Mouse (Mus musculus): ENCODE measurements at regions not wholly inside any gene's neighbourhood (a gene's known extent, or its start where the extent isn't known, plus 50 kb on each side); places are given as distances from the start of the nearest gene placed in this dataset.

GRCm38 (mm10) chr3:65891594-65891993 lies 66.5 kb downstream of the Ccnl1 start:
- ATAC-seq (ENCODE audit: poor library complexity, severe bottlenecking): peak; percentile 93

- peak; percentile 78 for ATAC-seq (ENCODE audit: poor library complexity, severe bottlenecking)
Measured at GRCm38 (mm10) chr3:65891139-65891538, 66.9 kb downstream of the Ccnl1 start.

- no peak for ATAC-seq (ENCODE audit: poor library complexity, severe bottlenecking)
Measured at GRCm38 (mm10) chr3:65888921-65889320, 69.1 kb downstream of the Ccnl1 start.

GRCm38 (mm10) chr3:65884571-65885011 lies 73.5 kb downstream of the Ccnl1 start:
- no peak for ATAC-seq (ENCODE audit: poor library complexity, severe bottlenecking)

GRCm38 (mm10) chr3:65882123-65882522 lies 75.9 kb downstream of the Ccnl1 start:
- ATAC-seq (ENCODE audit: poor library complexity, severe bottlenecking): peak; percentile 58

Measured in megakaryocyte, adult 5-6 weeks (primary cell).